Mouse (Mus musculus) MEL (cell line): Measurements from ENCODE around the gene Syngr4. TPM values are rescaled to one million over a fixed set of nuclear protein-coding genes. Genes with fewer than 3 reads are reported as not detected.

Experiments
- DNase-seq: peaks from one replicate; pipeline ENCODE4 v3.0.0; 2011; ENCODE audit warnings: low read depth, low spot score
- H3K27ac ChIP-seq: 2 replicates; pipeline ENCODE4 v1.5.1; 2012; ENCODE audit warnings: low read depth, mild to moderate bottlenecking, control low read depth, low read length, moderate library complexity; ENCODE audit not compliant: control insufficient read depth
- H3K27me3 ChIP-seq, 2 experiments: fragments of 150-350 bp in 1 of 2; sonication (generic) in 1 of 2; 2 replicates each; pipeline ENCODE4 v1.6.1; 2012; ENCODE audit warnings: low read length in 2 of 2, mild to moderate bottlenecking in 2 of 2, improper control_type of control experiment in 1 of 2, moderate library complexity in 1 of 2; ENCODE audit not compliant: insufficient read depth in 2 of 2, control insufficient read depth in 1 of 2
- H3K36me3 ChIP-seq, 2 experiments: 2 replicates each; pipeline ENCODE4 v1.6.1; 2012 to 2014; ENCODE audit warnings: low read length in 2 of 2, improper control_type of control experiment in 1 of 2, inconsistent platforms in 1 of 2, mild to moderate bottlenecking in 1 of 2; ENCODE audit not compliant: insufficient read depth in 2 of 2, control insufficient read depth in 1 of 2
- H3K4me1 ChIP-seq, 2 experiments: fragments of 150-350 bp in 1 of 2; sonication (generic) in 1 of 2; 2 replicates each; pipeline ENCODE4 v1.6.1; 2012; ENCODE audit warnings: low read length in 2 of 2, improper control_type of control experiment in 1 of 2, mild to moderate bottlenecking in 1 of 2; ENCODE audit not compliant: insufficient read depth in 2 of 2, control insufficient read depth in 1 of 2
- H3K4me3 ChIP-seq, 2 experiments: fragments of 150-350 bp in 1 of 2; sonication (generic) in 1 of 2; 2 replicates each; pipeline ENCODE4 v1.5.1; 2012; ENCODE audit warnings: low read depth in 2 of 2, low read length in 2 of 2, mild to moderate bottlenecking in 2 of 2, moderate library complexity in 2 of 2, control low read depth in 1 of 2, improper control_type of control experiment in 1 of 2; ENCODE audit not compliant: control insufficient read depth in 1 of 2, insufficient read depth in 1 of 2
- H3K79me2 ChIP-seq: 2 replicates; pipeline ENCODE4 v1.6.1; 2012; ENCODE audit warnings: mild to moderate bottlenecking, low read length, moderate library complexity; ENCODE audit not compliant: control insufficient read depth, poor library complexity, insufficient read depth
- H3K9ac ChIP-seq: 2 replicates; pipeline ENCODE4 v1.6.1; 2012; ENCODE audit warnings: low read depth, mild to moderate bottlenecking, control low read depth, low read length, moderate library complexity; ENCODE audit not compliant: control insufficient read depth, poor library complexity, severe bottlenecking
- H3K9me3 ChIP-seq: fragments of 150-350 bp; sonication (generic); replicated peaks from 2 replicates; pipeline ENCODE4 v1.6.1; 2012; ENCODE audit warnings: mild to moderate bottlenecking, low read length, improper control_type of control experiment, moderate library complexity; ENCODE audit not compliant: insufficient read depth
- BHLHE40 ChIP-seq: IDR thresholded peaks from 2 replicates; pipeline ENCODE4 v1.6.1; 2012; ENCODE audit warnings: low read depth, mild to moderate bottlenecking, inconsistent platforms, low read length, improper control_type of control experiment, borderline replicate concordance
- CTCF ChIP-seq, 3 experiments: IDR thresholded peaks in 2 of 3; conservative IDR thresholded peaks in 1 of 3; 2 replicates each; pipeline ENCODE4 v1.5.1; 2011 to 2012; ENCODE audit warnings: low read length in 3 of 3, low read depth in 2 of 3, mild to moderate bottlenecking in 2 of 3, improper control_type of control experiment in 1 of 3, inconsistent platforms in 1 of 3, mixed read lengths in 1 of 3, moderate library complexity in 1 of 3; ENCODE audit not compliant: control insufficient read depth in 1 of 3, insufficient read depth in 1 of 3, poor library complexity in 1 of 3, severe bottlenecking in 1 of 3
- EP300 ChIP-seq, 2 experiments: IDR thresholded peaks; 2 replicates each; pipeline ENCODE4 v1.6.1; 2011; ENCODE audit warnings: improper control_type of control experiment in 2 of 2, low read length in 2 of 2, low read depth in 1 of 2, mild to moderate bottlenecking in 1 of 2
- JUND ChIP-seq: IDR thresholded peaks from 2 replicates; pipeline ENCODE4 v1.6.1; 2011; ENCODE audit warnings: low read depth, mild to moderate bottlenecking, improper control_type of control experiment, low read length
- KAT2A ChIP-seq: conservative IDR thresholded peaks from 2 replicates; pipeline ENCODE4 v1.6.1; 2012; ENCODE audit warnings: low read depth, low read length, improper control_type of control experiment, inconsistent platforms
- MAZ ChIP-seq: IDR thresholded peaks from 2 replicates; pipeline ENCODE4 v1.6.1; 2012; ENCODE audit warnings: low read depth, mild to moderate bottlenecking, inconsistent platforms, low read length, improper control_type of control experiment
- MXI1 ChIP-seq: IDR thresholded peaks from 2 replicates; pipeline ENCODE4 v1.6.1; 2011; ENCODE audit warnings: mild to moderate bottlenecking, low read depth, low read length, improper control_type of control experiment
- NELFE ChIP-seq: IDR thresholded peaks from 2 replicates; pipeline ENCODE4 v1.6.1; 2011; ENCODE audit warnings: low read depth, low read length, improper control_type of control experiment
- POLR2A ChIP-seq, 2 experiments: IDR thresholded peaks; 2 replicates each; pipeline ENCODE4 v1.6.1; 2011 to 2012; ENCODE audit warnings: low read length in 2 of 2, mild to moderate bottlenecking in 2 of 2, control low read depth in 1 of 2, improper control_type of control experiment in 1 of 2, low read depth in 1 of 2, moderate library complexity in 1 of 2; ENCODE audit not compliant: control insufficient read depth in 1 of 2, insufficient read depth in 1 of 2, poor library complexity in 1 of 2
- POLR2AphosphoS2 ChIP-seq: IDR thresholded peaks from 2 replicates; pipeline ENCODE4 v1.6.1; 2011; ENCODE audit warnings: low read length, improper control_type of control experiment
- POLR2AphosphoS5 ChIP-seq: IDR thresholded peaks from 2 replicates; pipeline ENCODE4 v1.6.1; 2012; ENCODE audit warnings: low read depth, borderline replicate concordance, mild to moderate bottlenecking, inconsistent platforms, low read length, moderate library complexity, mixed read lengths
- RAD21 ChIP-seq: IDR thresholded peaks from 2 replicates; pipeline ENCODE4 v1.6.1; 2011; ENCODE audit warnings: mild to moderate bottlenecking, low read depth, low read length, improper control_type of control experiment
- SIN3A ChIP-seq: IDR thresholded peaks from 2 replicates; pipeline ENCODE4 v1.6.1; 2012; ENCODE audit warnings: low read length, improper control_type of control experiment, inconsistent platforms
- TBP ChIP-seq: IDR thresholded peaks from 2 replicates; pipeline ENCODE4 v1.8.0; 2011; ENCODE audit warnings: low read depth, low read length, improper control_type of control experiment
- TCF12 ChIP-seq: IDR thresholded peaks from 2 replicates; pipeline ENCODE4 v1.6.1; 2014; ENCODE audit warnings: low read depth, mild to moderate bottlenecking, inconsistent platforms, low read length, improper control_type of control experiment, moderate library complexity
- UBTF ChIP-seq: IDR thresholded peaks from 2 replicates; pipeline ENCODE4 v1.6.1; 2012; ENCODE audit warnings: low read depth, mild to moderate bottlenecking, inconsistent platforms, low read length, improper control_type of control experiment, moderate library complexity, borderline replicate concordance; ENCODE audit not compliant: insufficient read depth
- ZC3H11A ChIP-seq: IDR thresholded peaks from 2 replicates; pipeline ENCODE4 v1.6.1; 2012; ENCODE audit warnings: low read depth, mild to moderate bottlenecking, inconsistent platforms, low read length, improper control_type of control experiment
- polyA plus RNA-seq, 2 experiments: library from polyadenylated mRNA; stranded (reverse) in 1 of 2; unstranded in 1 of 2; fragments of >175 nt in 1 of 2; fragments of >200 nt in 1 of 2; gene quantifications; 2 replicates each; pipeline versions ENCODE4 v1.2.1 to v1.2.4; 2012; ENCODE audit warnings: low replicate concordance in 2 of 2, low read depth in 1 of 2; ENCODE audit not compliant: insufficient read length in 2 of 2, insufficient read depth in 1 of 2, missing spikeins in 1 of 2
- total RNA-seq: library from RNA; depleted of rRNA; stranded (reverse); fragments of 300-350 nt; gene quantifications from 2 replicates; pipeline ENCODE4 v1.2.3, GENCODE M21; 2012

Syngr4 gene
- total and polyA plus RNA-seq, 3 experiments: 0.46 to 1.1 TPM; not detected in 1

- Histone ChIP-seq H3K27ac (no peak overlapping the region), H3K79me2 (peaks cover 3% of the 10 kb centered on the region; the same call in 1 of the 2 replicates), H3K4me3 (no peak overlapping the region; a peak in 1 of 4 replicates), H3K27me3 (no peaks in the 10 kb centered on the region), H3K36me3 (peaks cover 0 to 13% of the 10 kb centered on the region in 2 experiments; a peak in 2 of 4 replicates), H3K4me1 (peaks cover 8 to 19% of the 10 kb centered on the region in 2 experiments), H3K9me3 (no peaks in the 10 kb centered on the region)
- DNase-seq: no peak
- TF ChIP-seq TCF12 (no peak), TBP (no peak), JUND (no peak), EP300 (IDR thresholded peaks at IDR 0.05; ENCODE audit: low read depth in 1 of 2, low read length in 2 of 2) (no peak), ZC3H11A (no peak), NELFE (no peak), MXI1 (no peak), BHLHE40 (no peak), POLR2AphosphoS5 (no peak), POLR2A (IDR thresholded peaks at IDR 0.05; ENCODE audit: control insufficient read depth in 1 of 2, insufficient read depth in 1 of 2, low read depth in 1 of 2, low read length in 2 of 2, poor library complexity in 1 of 2) (no peak)
- TF ChIP-seq, all 39 proteins: peak for 0
- H3K9ac ChIP-seq: no peak overlapping the region
These were observed 23.2 kb upstream of the Syngr4 start for GRCm38 (mm10) chr7:45919761-45920160.

- H3K27me3 ChIP-seq: no peaks in the 10 kb centered on the region
- no peak overlapping the region for H3K27ac ChIP-seq
- no peak overlapping the region for H3K9ac ChIP-seq
- DNase-seq: peak; percentile 30
- H3K36me3 ChIP-seq: peaks cover 0 to 13% of the 10 kb centered on the region in 2 experiments; a peak in 2 of 4 replicates
- TF ChIP-seq NELFE: no peak
- TF ChIP-seq POLR2AphosphoS2: no peak
- TF ChIP-seq RAD21: no peak
- peak; percentile 67 to 88 (median 79) for TF ChIP-seq CTCF (IDR thresholded peaks at IDR 0.05 in 2 of 3, conservative IDR thresholded peaks at IDR 0.05 in 1 of 3; ENCODE audit: control insufficient read depth in 1 of 3, insufficient read depth in 1 of 3, low read depth in 2 of 3, low read length in 3 of 3, poor library complexity in 1 of 3, severe bottlenecking in 1 of 3)
- no peak for TF ChIP-seq SIN3A
- TF ChIP-seq KAT2A: no peak
- 0 out of 2 replicates have a peak, but pooled peaks have one; percentile 23 for TF ChIP-seq MAZ
- no peak for TF ChIP-seq UBTF
- peaks cover 3% of the 10 kb centered on the region; the same call in 1 of the 2 replicates for H3K79me2 ChIP-seq
- no peaks in the 10 kb centered on the region for H3K9me3 ChIP-seq
- H3K4me1 ChIP-seq: peaks cover 8 to 19% of the 10 kb centered on the region in 2 experiments
- H3K4me3 ChIP-seq: no peak overlapping the region
These were observed 22.7 kb upstream of the Syngr4 start for GRCm38 (mm10) chr7:45919083-45919671.
